Mouse (Mus musculus): Measurements from ENCODE around the gene Shld1. TPM values are rescaled to one million over a fixed set of nuclear protein-coding genes. Genes with fewer than 3 reads are reported as not detected.

The Shld1 gene
- polyA plus RNA-seq, 1 experiment from 2014 or later, result 18.2 TPM

GRCm38 (mm10) chr2:132710488-132710887, 23.8 kb downstream of the Shld1 start:
- no peak overlapping the region for H3K27ac ChIP-seq
- WGBS, result 73% methylated on average over 2 of the region's 2 CpGs
- no peaks in the 10 kb centered on the region for H3K27me3 ChIP-seq
- no peak overlapping the region for H3K4me2 ChIP-seq
- no peaks in the 10 kb centered on the region for H3K9me3 ChIP-seq
- no peaks in the 10 kb centered on the region for H3K4me1 ChIP-seq (replicated peaks)
- no peak for ATAC-seq (ENCODE audit: insufficient number of reproducible peaks, insufficient read depth, low FRiP score, low TSS enrichment, low read depth)
- H3K9ac ChIP-seq (replicated peaks), result no peak overlapping the region
- no peak overlapping the region for H3K4me3 ChIP-seq (replicated peaks)
- H3K36me3 ChIP-seq, result 0 out of 2 replicates have a peak, but pooled peaks cover 9% of the 10 kb centered on the region

GRCm38 (mm10) chr2:132712061-132712460, 25.3 kb downstream of the Shld1 start:
- Histone ChIP-seq H3K4me1 (replicated peaks) (no peaks in the 10 kb centered on the region), H3K27me3 (no peaks in the 10 kb centered on the region), H3K4me2 (no peak overlapping the region), H3K36me3 (0 out of 2 replicates have a peak, but pooled peaks cover 9% of the 10 kb centered on the region), H3K4me3 (replicated peaks) (no peak overlapping the region), H3K27ac (no peak overlapping the region), H3K9me3 (no peaks in the 10 kb centered on the region), H3K9ac (replicated peaks) (no peak overlapping the region)
- 78% methylated on average over 8 of the region's 8 CpGs for WGBS
- ATAC-seq (ENCODE audit: insufficient number of reproducible peaks, insufficient read depth, low FRiP score, low TSS enrichment, low read depth), result no peak

- Histone ChIP-seq H3K4me2 (no peak overlapping the region), H3K4me1 (replicated peaks) (no peaks in the 10 kb centered on the region), H3K36me3 (0 out of 2 replicates have a peak, but pooled peaks cover 9% of the 10 kb centered on the region), H3K4me3 (replicated peaks) (no peak overlapping the region), H3K9ac (replicated peaks) (no peak overlapping the region), H3K27me3 (no peaks in the 10 kb centered on the region), H3K27ac (no peak overlapping the region), H3K9me3 (no peaks in the 10 kb centered on the region)
- WGBS, result 90% methylated on average over 7 of the region's 7 CpGs
- no peak for ATAC-seq (ENCODE audit: insufficient number of reproducible peaks, insufficient read depth, low FRiP score, low TSS enrichment, low read depth)
These were observed 27.8 kb downstream of the Shld1 start for GRCm38 (mm10) chr2:132714522-132714921.

GRCm38 (mm10) chr2:132714946-132715345, 28.2 kb downstream of the Shld1 start:
- H3K9me3 ChIP-seq, result no peaks in the 10 kb centered on the region
- H3K27ac ChIP-seq, result no peak overlapping the region
- no peaks in the 10 kb centered on the region for H3K4me1 ChIP-seq (replicated peaks)
- H3K4me2 ChIP-seq, result no peak overlapping the region
- no peaks in the 10 kb centered on the region for H3K27me3 ChIP-seq
- H3K9ac ChIP-seq (replicated peaks), result no peak overlapping the region
- H3K4me3 ChIP-seq (replicated peaks), result no peak overlapping the region
- 0 out of 2 replicates have a peak, but pooled peaks cover 9% of the 10 kb centered on the region for H3K36me3 ChIP-seq
- WGBS, result 87% methylated on average over 3 of the region's 3 CpGs
- ATAC-seq (ENCODE audit: insufficient number of reproducible peaks, insufficient read depth, low FRiP score, low TSS enrichment, low read depth), result no peak

- 0 out of 2 replicates have a peak, but pooled peaks cover 5% of the 10 kb centered on the region for H3K36me3 ChIP-seq
These were observed 28.8 kb downstream of the Shld1 start for GRCm38 (mm10) chr2:132715421-132716070.

GRCm38 (mm10) chr2:132716154-132716553, 29.4 kb downstream of the Shld1 start:
- Histone ChIP-seq H3K4me3 (replicated peaks) (no peak overlapping the region), H3K36me3 (no peaks in the 10 kb centered on the region), H3K27ac (no peak overlapping the region), H3K27me3 (no peaks in the 10 kb centered on the region), H3K9ac (replicated peaks) (no peak overlapping the region), H3K9me3 (no peaks in the 10 kb centered on the region), H3K4me1 (replicated peaks) (no peaks in the 10 kb centered on the region), H3K4me2 (no peak overlapping the region)
- 36% methylated on average over 5 of the region's 5 CpGs for whole genome bisulfite sequencing
- no peak; the same call in 1 of the 2 replicates for ATAC-seq (ENCODE audit: insufficient number of reproducible peaks, insufficient read depth, low FRiP score, low TSS enrichment, low read depth)

More at GRCm38 (mm10) chr2:132715421-132716070, 28.8 kb downstream of the Shld1 start:
- Histone ChIP-seq H3K4me3 (replicated peaks) (no peak overlapping the region), H3K27me3 (no peaks in the 10 kb centered on the region), H3K4me2 (no peak overlapping the region), H3K4me1 (replicated peaks) (no peaks in the 10 kb centered on the region), H3K9me3 (no peaks in the 10 kb centered on the region), H3K9ac (replicated peaks) (no peak overlapping the region), H3K27ac (no peak overlapping the region)
- ATAC-seq (ENCODE audit: insufficient number of reproducible peaks, insufficient read depth, low FRiP score, low TSS enrichment, low read depth), result no peak
- 67% methylated on average over 12 of the region's 12 CpGs for WGBS

- H3K27ac ChIP-seq, result no peak overlapping the region
- H3K4me3 ChIP-seq (replicated peaks), result no peak overlapping the region
- H3K27me3 ChIP-seq, result no peaks in the 10 kb centered on the region
- 90% methylated on average over 9 of the region's 9 CpGs for WGBS
- no peak overlapping the region for H3K9ac ChIP-seq (replicated peaks)
- H3K36me3 ChIP-seq, result no peaks in the 10 kb centered on the region
- no peak overlapping the region for H3K4me2 ChIP-seq
- no peaks in the 10 kb centered on the region for H3K4me1 ChIP-seq (replicated peaks)
- ATAC-seq (ENCODE audit: insufficient number of reproducible peaks, insufficient read depth, low FRiP score, low TSS enrichment, low read depth), result no peak
- H3K9me3 ChIP-seq, result no peaks in the 10 kb centered on the region
These were observed 30.3 kb downstream of the Shld1 start for GRCm38 (mm10) chr2:132716901-132717536.

- 90% methylated on average over 5 of the region's 5 CpGs for WGBS
- no peak overlapping the region for H3K4me2 ChIP-seq
- no peak overlapping the region for H3K9ac ChIP-seq (replicated peaks)
- no peaks in the 10 kb centered on the region for H3K36me3 ChIP-seq
- H3K4me1 ChIP-seq (replicated peaks), result no peaks in the 10 kb centered on the region
- ATAC-seq (ENCODE audit: insufficient number of reproducible peaks, insufficient read depth, low FRiP score, low TSS enrichment, low read depth), result no peak
- no peaks in the 10 kb centered on the region for H3K9me3 ChIP-seq
- no peaks in the 10 kb centered on the region for H3K27me3 ChIP-seq
- no peak overlapping the region for H3K27ac ChIP-seq
- no peak overlapping the region for H3K4me3 ChIP-seq (replicated peaks)
These were observed 30.8 kb downstream of the Shld1 start for GRCm38 (mm10) chr2:132717537-132717912.

GRCm38 (mm10) chr2:132720921-132721566, 34.3 kb downstream of the Shld1 start:
- Histone ChIP-seq H3K27me3 (no peaks in the 10 kb centered on the region), H3K4me3 (replicated peaks) (no peak overlapping the region), H3K9me3 (no peaks in the 10 kb centered on the region), H3K4me1 (replicated peaks) (no peaks in the 10 kb centered on the region), H3K27ac (no peak overlapping the region), H3K4me2 (no peak overlapping the region), H3K9ac (replicated peaks) (no peak overlapping the region), H3K36me3 (no peaks in the 10 kb centered on the region)
- 70% methylated on average over 9 of the region's 9 CpGs for WGBS
- no peak for ATAC-seq (ENCODE audit: insufficient number of reproducible peaks, insufficient read depth, low FRiP score, low TSS enrichment, low read depth)

- Histone ChIP-seq H3K4me3 (replicated peaks) (no peak overlapping the region), H3K27ac (no peak overlapping the region), H3K4me2 (no peak overlapping the region), H3K4me1 (replicated peaks) (no peaks in the 10 kb centered on the region), H3K27me3 (no peaks in the 10 kb centered on the region), H3K36me3 (no peaks in the 10 kb centered on the region), H3K9me3 (no peaks in the 10 kb centered on the region), H3K9ac (replicated peaks) (no peak overlapping the region)
- ATAC-seq (ENCODE audit: insufficient number of reproducible peaks, insufficient read depth, low FRiP score, low TSS enrichment, low read depth), result no peak
- 93% methylated on average over 2 of the region's 2 CpGs for WGBS
These were observed 35.1 kb downstream of the Shld1 start for GRCm38 (mm10) chr2:132721844-132722243.

GRCm38 (mm10) chr2:132723958-132724431, 37.3 kb downstream of the Shld1 start:
- Histone ChIP-seq H3K4me3 (replicated peaks) (no peak overlapping the region), H3K27ac (no peak overlapping the region), H3K4me1 (replicated peaks) (no peaks in the 10 kb centered on the region), H3K27me3 (no peaks in the 10 kb centered on the region), H3K36me3 (no peaks in the 10 kb centered on the region), H3K4me2 (no peak overlapping the region), H3K9me3 (no peaks in the 10 kb centered on the region), H3K9ac (replicated peaks) (no peak overlapping the region)
- ATAC-seq (ENCODE audit: insufficient number of reproducible peaks, insufficient read depth, low FRiP score, low TSS enrichment, low read depth), result no peak
- WGBS, result 57% methylated on average over 5 of the region's 5 CpGs

Data from limb, embryonic 12.5 days (tissue).